9 mouse cellular contexts compared by ENCODE assay signal in the genomic region with DNA sequence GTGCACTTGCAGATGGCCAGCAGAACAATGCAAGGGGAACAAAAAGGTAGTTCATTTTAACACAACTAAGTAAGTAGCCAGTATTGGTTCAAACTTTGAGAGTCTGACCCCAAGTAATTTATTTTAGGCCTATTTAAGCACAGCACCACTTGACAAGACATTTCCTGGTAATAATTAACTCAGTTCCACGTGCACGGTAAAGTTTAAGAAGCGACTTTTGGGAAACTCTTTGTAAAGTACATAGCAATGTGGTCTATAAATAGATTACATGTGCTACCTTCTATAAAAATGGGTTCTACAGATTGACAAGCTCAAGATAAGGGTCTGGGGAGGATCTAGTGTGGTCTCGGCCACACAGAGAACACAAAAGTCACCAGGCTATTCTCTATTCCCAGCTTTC. TPM values are rescaled to one million over a fixed set of nuclear protein-coding genes. Genes with fewer than 3 reads are reported as not detected.
DNase-seq lines count a peak whose midpoint lies in the region; ATAC-seq lines count a peak whose summit lies in the region.
"Had no signal": no experiment of that assay in that cellular context is flagged by ENCODE, and none has a peak within 500 bp of the region (broad histone marks: within the 10 kb centered on the region; RNA-seq: fewer than 3 reads in every experiment).

No protein-coding gene starts in this region.

- peak overlapping the region; percentile 85 for H3K27ac ChIP-seq in forebrain, embryonic 10.5 days
- no peak overlapping the region for H3K27ac ChIP-seq in forebrain, embryonic 14.5 days (ENCODE audit: low read depth, low read length)
- peak overlapping the region; percentile 97 for H3K27ac ChIP-seq in kidney, embryonic 15.5 days
- H3K27ac ChIP-seq in embryonic facial prominence, embryonic 13.5 days: peak overlapping the region; percentile 96
- H3K27ac ChIP-seq in liver, embryonic 13.5 days: peak overlapping the region; percentile 87

- ATAC-seq in forebrain, embryonic 14.5 days: no peak
- no peak for ATAC-seq in kidney, embryonic 15.5 days (replicated peaks; ENCODE audit: low FRiP score)
- no peak for ATAC-seq in embryonic facial prominence, embryonic 13.5 days (ENCODE audit: insufficient number of reproducible peaks, insufficient read depth, low FRiP score, low TSS enrichment, low read depth)
- no peak for ATAC-seq in liver, embryonic 13.5 days (ENCODE audit: low read depth)

- H3K4me1 ChIP-seq in forebrain, embryonic 10.5 days: peaks cover 62% of the 10 kb centered on the region
- H3K4me1 ChIP-seq in forebrain, embryonic 14.5 days (ENCODE audit: control insufficient read depth, insufficient read depth, low read length): peaks cover 23% of the 10 kb centered on the region
- peaks cover 53% of the 10 kb centered on the region for H3K4me1 ChIP-seq in kidney, embryonic 15.5 days
- H3K4me1 ChIP-seq in embryonic facial prominence, embryonic 13.5 days: peaks cover 40% of the 10 kb centered on the region
- peaks cover 54% of the 10 kb centered on the region for H3K4me1 ChIP-seq in liver, embryonic 13.5 days (replicated peaks)

- H3K9ac ChIP-seq in forebrain, embryonic 14.5 days (ENCODE audit: low read length): no peak overlapping the region
- H3K9ac ChIP-seq in kidney, embryonic 15.5 days: no peak overlapping the region
- no peak overlapping the region for H3K9ac ChIP-seq in embryonic facial prominence, embryonic 13.5 days
- H3K9ac ChIP-seq in liver, embryonic 13.5 days: no peak overlapping the region

- WGBS in forebrain, embryonic 10.5 days: 80% methylated on average over 4 of the region's 4 CpGs
- 90% methylated on average over 4 of the region's 4 CpGs for WGBS in forebrain, embryonic 14.5 days
- WGBS in kidney, embryonic 15.5 days: 19% methylated on average over 4 of the region's 4 CpGs
- 46% methylated on average over 4 of the region's 4 CpGs for WGBS in embryonic facial prominence, embryonic 13.5 days
- WGBS in liver, embryonic 13.5 days (ENCODE audit: insufficient replicate concordance): 34% methylated on average over 4 of the region's 4 CpGs

- H3K36me3 ChIP-seq in forebrain, embryonic 10.5 days (replicated peaks): no peaks in the 10 kb centered on the region
- H3K36me3 ChIP-seq in forebrain, embryonic 14.5 days (ENCODE audit: control insufficient read depth, insufficient read depth, low read length): no peaks in the 10 kb centered on the region
- H3K36me3 ChIP-seq in kidney, embryonic 15.5 days: no peaks in the 10 kb centered on the region
- H3K36me3 ChIP-seq in embryonic facial prominence, embryonic 13.5 days: no peaks in the 10 kb centered on the region
- H3K36me3 ChIP-seq in liver, embryonic 13.5 days: no peaks in the 10 kb centered on the region

- no peak overlapping the region for H3K4me2 ChIP-seq in forebrain, embryonic 14.5 days (ENCODE audit: low read length)
- H3K4me2 ChIP-seq in kidney, embryonic 15.5 days: peak overlapping the region; percentile 33; the same call in 1 of the 2 replicates
- H3K4me2 ChIP-seq in embryonic facial prominence, embryonic 13.5 days: no peak overlapping the region
- peak overlapping the region; percentile 29; the same call in 1 of the 2 replicates for H3K4me2 ChIP-seq in liver, embryonic 13.5 days

- no peak for DNase-seq in forebrain, embryonic 10.5 days (ENCODE audit: extremely low spot score, low spot score)
- DNase-seq in forebrain, embryonic 14.5 days (ENCODE audit: low spot score): no peak
- DNase-seq in kidney, postnatal 25 days: no peak
- DNase-seq in liver, embryonic 13.5 days: no peak
- DNase-seq in retina, embryonic 14.5 days (ENCODE audit: low spot score): no peak
- no peak for DNase-seq in urinary bladder, postnatal 10 days (ENCODE audit: low spot score)
- DNase-seq: gastrocnemius, postnatal 10 days had no signal

- H3K4me3 ChIP-seq in forebrain, embryonic 10.5 days: 0 out of 2 replicates have a peak overlapping the region, but pooled peaks have one; percentile 22
- no peak overlapping the region for H3K4me3 ChIP-seq in forebrain, embryonic 14.5 days (ENCODE audit: low read depth, low read length)
- H3K4me3 ChIP-seq in kidney, embryonic 15.5 days (replicated peaks): no peak overlapping the region
- no peak overlapping the region for H3K4me3 ChIP-seq in embryonic facial prominence, embryonic 13.5 days
- H3K4me3 ChIP-seq in liver, embryonic 13.5 days (replicated peaks): no peak overlapping the region

- H3K27me3 ChIP-seq in forebrain, embryonic 10.5 days (ENCODE audit: poor library complexity, severe bottlenecking): no peaks in the 10 kb centered on the region
- no peaks in the 10 kb centered on the region for H3K27me3 ChIP-seq in forebrain, embryonic 14.5 days (replicated peaks; ENCODE audit: control insufficient read depth, insufficient read depth, low read length)
- no peaks in the 10 kb centered on the region for H3K27me3 ChIP-seq in kidney, embryonic 15.5 days
- H3K27me3 ChIP-seq in embryonic facial prominence, embryonic 13.5 days: no peaks in the 10 kb centered on the region
- H3K27me3 ChIP-seq in liver, embryonic 13.5 days: no peaks in the 10 kb centered on the region

- no peaks in the 10 kb centered on the region for H3K9me3 ChIP-seq in forebrain, embryonic 10.5 days
- no peaks in the 10 kb centered on the region for H3K9me3 ChIP-seq in forebrain, embryonic 14.5 days (replicated peaks; ENCODE audit: control insufficient read depth, low read length)
- H3K9me3 ChIP-seq in kidney, embryonic 15.5 days (replicated peaks): no peaks in the 10 kb centered on the region
- H3K9me3 ChIP-seq in embryonic facial prominence, embryonic 13.5 days: no peaks in the 10 kb centered on the region
- no peaks in the 10 kb centered on the region for H3K9me3 ChIP-seq in liver, embryonic 13.5 days (replicated peaks)

RNA-seq across cellular contexts. Expression of a gene that starts 4.6 kb away (rescaled TPM):
- polyA plus RNA-seq in forebrain, embryonic 10.5 days (2016; fragmentation: Nextera tagmentation; extraction: Ambion mirVana): 325 and 336 TPM in 2 replicates
- 190 and 198 TPM in 2 replicates for polyA plus RNA-seq in forebrain, embryonic 14.5 days (2014; fragmentation: Nextera tagmentation; extraction: Ambion mirVana)
- 264 and 265 TPM in 2 replicates for polyA plus RNA-seq in kidney, embryonic 15.5 days (2015; fragmentation: Nextera tagmentation; extraction: Ambion mirVana)
- 301 and 303 TPM in 2 replicates for polyA plus RNA-seq in embryonic facial prominence, embryonic 13.5 days (2015; fragmentation: Nextera tagmentation; extraction: Ambion mirVana)
- 130 and 154 TPM in 2 replicates for polyA plus RNA-seq in liver, embryonic 13.5 days (2015; fragmentation: Nextera tagmentation; extraction: Ambion mirVana)

RNA-seq across cellular contexts. Expression of a gene that starts 15.0 kb away (rescaled TPM):
- 3.4 and 3.8 TPM in 2 replicates for polyA plus RNA-seq in forebrain, embryonic 10.5 days (2016; fragmentation: Nextera tagmentation; extraction: Ambion mirVana)
- polyA plus RNA-seq in forebrain, embryonic 14.5 days (2014; fragmentation: Nextera tagmentation; extraction: Ambion mirVana): 1.3 and 1.5 TPM in 2 replicates
- 6.2 and 7.4 TPM in 2 replicates for polyA plus RNA-seq in kidney, embryonic 15.5 days (2015; fragmentation: Nextera tagmentation; extraction: Ambion mirVana)
- polyA plus RNA-seq in embryonic facial prominence, embryonic 13.5 days (2015; fragmentation: Nextera tagmentation; extraction: Ambion mirVana): 2.6 and 4.1 TPM in 2 replicates
- polyA plus RNA-seq in liver, embryonic 13.5 days (2015; fragmentation: Nextera tagmentation; extraction: Ambion mirVana): 10.8 and 12.0 TPM in 2 replicates

RNA-seq across cellular contexts. Expression of a gene that starts 21.3 kb away (rescaled TPM):
- polyA plus RNA-seq in forebrain, embryonic 10.5 days (2016; fragmentation: Nextera tagmentation; extraction: Ambion mirVana): 68.5 and 72.0 TPM in 2 replicates
- polyA plus RNA-seq in forebrain, embryonic 14.5 days (2014; fragmentation: Nextera tagmentation; extraction: Ambion mirVana): 103 and 107 TPM in 2 replicates
- polyA plus RNA-seq in kidney, embryonic 15.5 days (2015; fragmentation: Nextera tagmentation; extraction: Ambion mirVana): 154 and 164 TPM in 2 replicates
- polyA plus RNA-seq in embryonic facial prominence, embryonic 13.5 days (2015; fragmentation: Nextera tagmentation; extraction: Ambion mirVana): 153 TPM in 2 replicates
- 74.5 and 77.7 TPM in 2 replicates for polyA plus RNA-seq in liver, embryonic 13.5 days (2015; fragmentation: Nextera tagmentation; extraction: Ambion mirVana)

RNA-seq across cellular contexts. Expression of a gene that starts 29.9 kb away (rescaled TPM):
- polyA plus RNA-seq in forebrain, embryonic 10.5 days (2016; fragmentation: Nextera tagmentation; extraction: Ambion mirVana): 2.9 and 3.1 TPM in 2 replicates
- 1.7 and 2.0 TPM in 2 replicates for polyA plus RNA-seq in forebrain, embryonic 14.5 days (2014; fragmentation: Nextera tagmentation; extraction: Ambion mirVana)
- 12.0 and 32.1 TPM in 2 replicates for polyA plus RNA-seq in kidney, embryonic 15.5 days (2015; fragmentation: Nextera tagmentation; extraction: Ambion mirVana)
- polyA plus RNA-seq in embryonic facial prominence, embryonic 13.5 days (2015; fragmentation: Nextera tagmentation; extraction: Ambion mirVana): 8.7 and 15.3 TPM in 2 replicates
- 1.6 and 3.1 TPM in 2 replicates for polyA plus RNA-seq in liver, embryonic 13.5 days (2015; fragmentation: Nextera tagmentation; extraction: Ambion mirVana)

RNA-seq across cellular contexts. Expression of a gene that starts 36.4 kb away (rescaled TPM):
- 56.6 and 57.6 TPM in 2 replicates for polyA plus RNA-seq in forebrain, embryonic 10.5 days (2016; fragmentation: Nextera tagmentation; extraction: Ambion mirVana)
- polyA plus RNA-seq in forebrain, embryonic 14.5 days (2014; fragmentation: Nextera tagmentation; extraction: Ambion mirVana): 61.0 and 62.4 TPM in 2 replicates
- polyA plus RNA-seq in kidney, embryonic 15.5 days (2015; fragmentation: Nextera tagmentation; extraction: Ambion mirVana): 41.6 and 45.2 TPM in 2 replicates
- 38.8 and 40.5 TPM in 2 replicates for polyA plus RNA-seq in embryonic facial prominence, embryonic 13.5 days (2015; fragmentation: Nextera tagmentation; extraction: Ambion mirVana)
- polyA plus RNA-seq in liver, embryonic 13.5 days (2015; fragmentation: Nextera tagmentation; extraction: Ambion mirVana): 37.0 and 37.1 TPM in 2 replicates

Comparison
In these comparisons a context has a peak if more than half of its experiments do, and no peak if none do; other contexts are left out.
1. H3K4me2 ChIP-seq: peak in kidney, embryonic 15.5 days (single experiment) and liver, embryonic 13.5 days (single experiment); none in forebrain, embryonic 14.5 days (single experiment) and embryonic facial prominence, embryonic 13.5 days (single experiment).